Mouse (Mus musculus) cerebellum, adult 11 months (tissue): ENCODE results near the gene Ltk.
A peak's percentile ranks its signal among the peaks of the same experiment; 100 is the strongest.
"Not testable (repeated sequence)": the region's sequence is repeated elsewhere in the genome, so short reads cannot be mapped to it uniquely, and the experiment has no call there.

Source experiments
- DNase-seq: peaks from one replicate; pipeline ENCODE4 v3.0.0; 2022

Gene Ltk

DNA sequence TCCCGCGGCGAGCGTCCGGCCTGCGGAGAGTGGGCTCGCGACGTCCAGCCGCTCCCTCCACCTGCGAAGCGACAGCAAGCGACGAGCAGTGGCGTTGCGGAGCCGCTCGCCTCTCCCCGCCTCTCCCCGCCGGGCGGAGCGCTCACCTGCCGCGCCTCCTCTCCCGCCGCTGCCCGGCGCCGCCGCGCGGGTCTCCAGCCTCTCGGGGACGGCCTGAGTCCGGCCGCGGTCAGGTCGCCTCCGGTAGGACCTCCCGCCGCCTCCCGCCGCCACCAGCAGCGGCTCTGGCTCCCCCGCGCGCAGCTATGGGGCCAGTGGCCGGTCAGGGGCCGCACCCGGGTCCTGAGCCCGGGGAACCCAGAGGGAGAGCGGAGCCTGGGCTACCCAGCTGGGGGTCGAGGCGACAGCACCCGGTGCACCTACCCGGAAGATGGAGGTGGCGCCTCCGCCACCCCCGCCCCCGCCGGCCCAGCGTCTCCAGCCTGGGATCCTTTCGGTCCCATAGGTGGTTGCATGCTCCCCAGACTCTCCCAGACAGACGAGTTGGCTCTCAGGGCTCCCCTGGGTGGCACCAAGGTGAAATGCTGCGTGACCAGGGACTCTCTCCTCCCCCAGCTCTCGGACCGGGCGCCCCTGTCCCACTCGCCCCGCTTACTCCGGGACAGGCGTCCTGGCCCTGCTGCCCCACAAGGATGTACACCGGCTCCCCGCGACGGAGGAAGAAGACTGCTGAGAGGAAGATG, 2.0 kb downstream of the Ltk start:
- DNase-seq: peak; percentile 31

DNA sequence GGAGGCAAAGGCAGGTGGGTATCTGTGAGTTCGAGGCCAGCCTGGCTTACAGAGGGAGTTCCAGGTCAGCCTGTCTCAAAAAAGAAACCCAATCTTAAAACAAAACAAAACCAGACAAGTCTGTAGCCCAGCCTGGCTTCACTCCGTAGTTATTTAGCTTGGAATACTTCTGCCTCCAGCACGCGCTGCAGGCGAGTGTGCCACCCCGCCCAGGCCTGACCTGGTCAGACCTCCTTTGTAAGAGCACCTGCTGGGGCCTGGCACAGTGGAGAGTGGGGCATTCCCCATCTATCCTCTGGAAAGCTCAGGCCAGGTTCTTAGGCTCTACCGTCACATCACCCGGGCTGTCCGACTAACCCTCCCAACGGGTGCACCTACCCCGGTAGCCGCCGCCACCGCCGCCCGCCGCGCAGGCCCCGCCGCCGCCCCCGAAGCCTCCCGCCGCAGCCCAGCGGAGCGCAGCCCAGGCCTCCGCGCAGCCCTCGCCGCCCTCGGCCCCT, 2.6 kb downstream of the Ltk start:
- peak; percentile 16 for DNase-seq

DNA sequence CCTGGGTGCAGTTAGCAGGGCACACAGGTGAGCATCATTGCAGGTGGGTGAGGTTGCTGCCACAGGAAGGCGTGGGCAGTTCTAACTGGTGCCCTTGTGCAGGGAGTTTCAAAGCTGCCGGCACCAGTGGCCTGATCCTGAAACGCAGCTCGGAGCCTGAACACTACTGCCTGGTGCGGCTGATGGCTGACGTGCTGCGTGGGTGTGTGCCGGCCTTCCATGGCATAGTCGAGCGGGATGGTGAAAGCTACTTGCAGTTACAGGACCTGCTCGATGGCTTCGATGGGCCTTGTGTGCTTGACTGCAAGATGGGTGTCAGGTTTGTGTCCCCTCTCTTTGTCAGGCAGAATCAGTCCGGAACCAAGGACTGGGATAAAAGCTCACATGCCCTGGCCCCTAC, 11.0 kb downstream of the Ltk start:
- no peak for DNase-seq

DNA sequence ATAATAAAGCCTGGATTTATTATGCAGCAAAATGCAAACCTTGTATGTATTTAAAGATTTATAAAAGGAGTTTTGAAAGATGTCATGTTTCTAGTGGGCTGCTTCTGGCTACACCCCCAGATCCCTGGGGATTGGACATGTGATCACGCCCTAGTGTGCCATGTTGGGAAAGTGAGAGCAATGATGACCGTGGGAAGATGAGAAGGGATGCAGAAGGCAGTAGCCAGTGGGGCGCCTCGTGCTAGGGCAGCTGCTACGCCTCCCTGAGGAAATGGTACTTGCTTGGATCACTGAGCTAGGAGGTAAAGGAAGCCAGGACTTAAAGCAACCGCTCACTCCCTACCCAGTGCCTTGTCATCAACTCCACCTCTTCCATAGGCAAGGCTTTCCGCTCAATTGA, 12.7 kb downstream of the Ltk start:
- DNase-seq: no peak

DNA sequence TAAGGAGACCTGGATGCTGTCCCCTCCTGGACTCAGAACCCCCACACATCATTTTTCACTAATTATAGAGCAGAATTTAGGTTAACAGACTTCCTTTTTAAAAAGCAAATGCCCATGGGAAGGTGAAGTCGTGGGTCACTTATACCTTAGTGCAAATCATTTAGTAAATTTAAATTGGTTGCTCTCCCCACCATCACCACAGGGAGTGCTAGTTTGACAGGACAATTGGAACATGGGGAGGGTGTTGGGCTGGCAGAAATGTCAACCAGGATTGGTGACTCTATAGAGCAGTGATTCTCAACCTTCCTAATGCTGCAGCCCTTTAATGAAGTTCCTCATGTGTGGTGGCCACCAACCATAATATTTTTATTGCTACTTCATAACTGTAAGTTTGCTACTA, 14.9 kb downstream of the Ltk start:
- no peak for DNase-seq

DNA sequence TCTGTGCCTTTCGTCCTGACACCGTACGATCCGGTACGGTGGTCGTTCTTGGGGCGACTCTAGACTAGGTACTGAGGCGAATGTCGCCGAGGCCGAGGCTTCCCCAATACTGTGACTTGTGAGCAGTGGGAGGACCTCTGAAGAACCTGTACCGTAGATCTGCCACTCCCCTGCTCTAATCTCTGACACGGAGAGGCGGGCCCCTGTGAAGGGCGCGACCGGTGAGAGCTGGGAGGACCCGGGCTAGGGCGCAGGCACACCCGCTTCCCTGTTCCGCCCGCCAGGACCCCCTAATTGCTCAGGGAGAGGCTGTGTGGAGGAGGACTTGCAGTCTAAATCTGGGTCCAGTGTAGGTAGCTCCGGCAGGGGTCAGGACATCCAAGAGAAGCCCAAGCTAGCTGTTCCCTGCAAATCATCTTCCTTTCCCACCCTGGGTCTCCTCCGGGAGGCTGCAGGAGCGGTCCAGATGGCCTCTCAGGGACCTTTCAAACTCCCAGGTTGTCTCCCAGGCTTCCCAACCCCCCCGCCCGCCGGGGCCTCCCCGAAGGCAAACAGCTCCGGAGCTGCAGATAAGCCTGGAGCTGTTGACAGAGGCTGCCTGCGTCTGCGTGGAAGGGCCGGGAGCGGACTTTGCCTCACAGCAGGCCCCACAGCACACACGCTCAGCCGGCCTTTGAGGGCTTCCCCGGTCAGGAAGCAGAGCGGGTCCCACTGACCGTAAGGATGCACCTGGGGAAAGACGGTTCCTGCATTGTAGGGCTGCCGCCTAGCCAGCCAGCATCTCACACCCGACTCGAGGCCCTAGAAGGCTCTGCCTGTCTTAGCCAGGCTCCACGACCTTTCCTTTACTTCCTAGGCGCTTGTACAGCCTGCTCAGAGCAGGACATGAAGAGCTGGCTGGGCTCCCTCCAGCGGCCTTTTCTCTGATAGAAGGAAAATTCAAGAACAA, 15.8 kb downstream of the Ltk start:
- no peak for DNase-seq

DNA sequence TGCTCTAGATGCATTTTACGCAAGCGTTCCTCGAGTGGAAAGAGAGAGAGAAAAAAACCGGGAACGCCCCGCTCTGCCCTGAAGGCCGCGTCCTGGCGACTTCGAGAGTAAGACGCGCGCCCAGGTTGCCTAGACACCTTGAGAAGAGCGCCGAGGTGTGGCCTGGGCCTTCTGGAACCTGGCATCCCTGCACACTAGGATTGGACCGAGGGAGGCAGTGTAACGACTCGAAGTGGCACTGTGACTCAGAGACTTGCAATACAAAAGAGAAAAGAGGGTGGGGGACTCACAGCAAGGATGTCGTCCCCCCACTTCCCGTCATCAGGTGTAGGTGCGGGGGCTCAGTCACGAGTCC, 16.4 kb downstream of the Ltk start:
- no peak for DNase-seq

DNA sequence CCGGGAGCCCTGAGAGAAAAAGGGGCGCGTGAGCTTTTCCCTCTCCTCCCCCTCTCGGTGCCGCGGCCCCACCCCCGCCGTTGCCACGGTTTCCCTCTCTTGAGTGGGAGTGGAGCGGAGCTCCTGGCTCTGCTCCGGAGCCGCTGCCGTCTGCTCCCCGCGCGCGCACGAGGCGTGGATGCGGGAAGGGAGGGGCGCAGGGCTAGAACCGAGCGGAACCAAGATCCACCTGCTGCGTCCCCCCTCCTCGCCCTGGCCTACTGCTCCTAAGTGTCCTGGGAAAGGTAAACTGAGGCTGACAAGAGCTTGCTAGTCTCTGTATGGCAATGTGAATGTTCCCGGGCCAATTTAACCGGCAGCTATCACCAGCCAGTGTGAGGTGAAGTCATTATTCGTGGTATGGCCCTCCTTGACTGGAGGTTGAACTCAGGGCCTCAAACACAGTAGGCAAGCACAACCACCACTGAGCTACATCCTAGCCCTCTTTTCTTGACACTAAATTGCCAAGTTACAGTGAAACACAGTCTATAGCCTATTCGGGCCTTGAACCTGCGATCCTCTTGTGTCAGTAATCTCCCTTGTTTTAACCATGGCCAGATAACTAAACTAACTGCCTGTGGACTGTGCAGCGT, 16.9 kb downstream of the Ltk start:
- no peak for DNase-seq

DNA sequence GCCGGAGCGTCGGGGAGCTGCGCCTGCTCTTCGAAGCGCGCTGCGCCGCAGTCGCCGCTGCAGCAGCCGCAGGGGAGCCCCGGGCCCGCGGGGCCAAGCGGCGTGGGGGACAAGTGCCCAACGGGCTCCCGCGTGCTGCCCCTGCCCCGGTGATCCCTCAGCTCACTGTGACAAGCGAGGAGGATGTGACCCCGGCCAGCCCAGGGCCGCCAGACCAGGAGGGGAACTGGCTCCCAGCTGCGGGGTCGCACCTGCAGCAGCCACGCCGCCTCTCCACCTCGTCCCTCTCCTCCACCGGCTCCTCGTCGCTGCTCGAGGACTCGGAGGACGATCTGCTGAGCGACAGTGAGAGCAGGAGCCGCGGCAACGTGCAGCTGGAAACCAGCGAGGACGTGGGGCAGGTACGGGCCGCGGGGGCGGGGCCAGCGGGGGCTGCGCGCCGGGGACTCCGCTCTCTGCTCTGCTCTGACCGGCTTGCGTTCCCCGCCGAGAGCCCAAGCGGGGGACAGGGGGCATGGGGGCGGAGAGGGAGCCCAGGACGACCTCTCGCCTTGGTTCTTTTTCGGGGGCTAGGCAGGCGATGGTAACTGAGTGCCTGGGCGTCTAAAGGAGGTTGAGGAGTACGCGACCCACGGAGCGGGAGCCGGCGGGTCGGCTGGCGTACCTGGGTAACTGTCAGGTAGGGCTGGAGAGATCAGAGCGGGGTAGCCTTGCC, 17.6 kb downstream of the Ltk start:
- no peak for DNase-seq

DNA sequence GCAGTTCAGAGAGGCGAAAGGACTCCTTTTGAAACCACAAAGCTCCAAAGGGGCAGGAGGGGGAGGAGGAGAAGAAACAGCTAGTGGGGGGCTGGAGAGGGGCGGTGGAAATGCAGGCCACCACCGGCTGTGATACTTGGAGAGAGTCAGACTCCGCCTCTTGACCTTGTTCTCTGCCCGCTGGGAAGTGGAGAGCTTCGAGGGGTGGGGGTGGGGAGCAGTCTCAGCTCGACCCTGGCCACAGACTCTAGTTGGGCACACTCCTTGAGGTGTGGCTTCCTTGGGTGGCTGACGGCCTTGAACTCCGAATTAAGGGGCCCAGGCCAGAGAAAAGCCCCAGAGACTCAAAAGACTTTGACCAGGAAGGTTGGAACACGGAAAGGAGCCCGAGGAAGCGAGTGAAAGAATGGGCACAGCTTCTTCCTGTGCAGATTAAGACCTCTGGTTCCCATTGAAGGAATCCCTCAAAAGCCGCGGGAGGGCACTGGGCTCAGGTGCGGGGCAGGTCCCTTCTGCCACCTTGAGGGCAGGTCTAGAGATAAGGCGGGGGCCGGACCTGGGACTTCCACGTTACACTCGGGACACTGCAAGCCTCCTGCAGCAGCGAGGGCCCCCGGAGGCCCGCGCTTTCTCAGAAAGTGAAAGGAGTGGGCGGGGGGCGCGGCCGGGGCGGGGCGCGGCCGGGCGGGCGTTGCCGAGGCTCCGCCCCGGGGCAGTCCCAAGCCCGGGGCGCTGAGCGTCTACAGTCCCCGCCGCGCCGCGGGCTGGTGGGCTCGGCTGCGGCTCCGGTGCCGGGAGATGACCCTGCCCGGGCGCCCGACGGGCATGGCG, 18.4 kb downstream of the Ltk start, which contains the start of gene Itpka:
Gene Itpka, plus strand, starts transcription at position 757 of the 831 bp plus-strand sequence.
- no peak for DNase-seq

DNA sequence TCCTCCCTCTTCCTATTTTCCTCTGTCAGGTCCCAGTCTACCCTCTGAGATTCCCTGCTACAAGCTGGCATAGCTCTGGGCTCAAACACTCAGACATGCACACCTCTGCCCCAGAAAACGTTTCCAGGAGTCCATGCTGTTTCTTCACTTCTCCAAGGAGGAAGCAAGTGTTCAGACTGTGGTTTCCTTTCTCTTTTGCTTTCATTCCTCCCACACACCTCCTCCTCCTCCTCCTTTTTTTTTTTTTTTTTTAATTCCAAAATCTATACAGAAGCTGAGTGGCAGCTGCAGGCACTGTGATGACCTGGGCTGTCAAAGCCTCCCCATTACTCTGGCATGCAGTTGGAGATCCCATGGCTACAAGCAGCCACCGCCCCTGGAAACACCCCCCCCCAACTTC, 19.7 kb downstream of the Ltk start:
- DNase-seq: no peak

DNA sequence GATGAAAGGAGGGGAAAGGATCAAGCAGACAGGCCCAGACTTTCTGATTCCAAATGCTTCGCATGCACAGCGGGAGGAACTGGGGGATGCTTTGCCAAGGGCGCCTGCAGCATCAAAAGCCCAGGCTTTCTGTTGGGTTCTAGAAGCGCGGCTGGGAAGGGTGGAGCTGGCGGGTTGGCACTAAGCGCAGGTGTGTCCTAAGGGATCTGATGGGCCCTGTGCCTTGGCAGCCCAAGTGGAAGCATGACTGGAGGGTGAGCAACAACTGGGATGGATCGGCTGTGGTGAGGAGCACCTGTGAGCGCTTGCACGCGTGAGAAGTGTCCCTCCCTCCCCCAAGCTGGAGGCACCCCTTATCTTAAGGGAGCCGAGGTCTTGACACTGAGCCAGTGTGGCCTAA, 23.1 kb downstream of the Ltk start:
- no peak for DNase-seq

DNA sequence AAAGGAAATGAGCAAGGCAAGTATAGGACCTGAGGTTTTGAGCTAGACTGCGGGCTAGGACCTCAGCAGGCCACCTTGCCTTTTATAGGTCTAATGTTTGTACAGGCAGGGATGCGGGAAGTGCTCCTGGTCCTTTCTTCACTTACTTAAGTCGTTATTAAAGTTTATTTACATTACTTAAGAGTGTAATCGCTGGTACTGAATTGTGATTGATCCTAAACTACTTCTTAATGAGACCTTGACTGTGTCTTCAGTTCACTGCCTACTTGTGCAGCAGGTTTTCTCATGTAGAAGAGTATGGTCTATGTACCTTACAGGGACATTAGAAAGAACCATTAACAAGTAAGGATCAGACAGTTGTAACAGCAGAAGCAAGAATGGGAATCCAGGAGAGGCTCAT, 29.5 kb downstream of the Ltk start:
- DNase-seq: no peak

DNA sequence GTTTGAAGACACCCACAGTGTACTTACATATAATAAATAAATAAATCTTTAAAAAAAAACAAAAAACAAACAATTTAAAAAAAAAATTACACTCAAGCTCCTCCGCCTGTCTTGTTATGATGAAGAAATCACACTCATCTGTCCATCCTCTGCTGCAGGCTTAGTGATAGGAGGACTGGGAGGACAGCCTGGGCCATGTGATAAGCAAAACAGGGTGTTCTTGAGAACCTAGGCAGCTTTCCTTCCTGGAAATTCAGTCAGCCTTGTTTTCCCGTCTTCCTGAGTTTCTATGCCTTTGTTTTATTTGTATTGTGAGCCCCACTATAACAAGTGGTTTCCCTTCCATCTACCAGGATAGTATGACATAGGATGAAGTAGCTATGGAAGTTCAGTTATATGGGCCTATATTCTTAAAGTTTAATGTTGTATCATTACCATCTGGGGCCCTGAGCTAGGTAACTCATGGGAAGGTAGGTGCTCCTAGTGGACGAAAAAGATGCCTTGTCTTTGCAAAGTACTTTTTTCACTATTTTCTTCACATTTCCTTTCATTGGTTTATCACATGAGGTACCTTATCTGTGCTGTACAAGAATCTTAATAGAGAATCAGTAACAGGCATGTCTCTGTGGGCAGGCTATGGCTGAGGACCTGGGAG, 32.3 kb downstream of the Ltk start:
- no peak for DNase-seq

DNA sequence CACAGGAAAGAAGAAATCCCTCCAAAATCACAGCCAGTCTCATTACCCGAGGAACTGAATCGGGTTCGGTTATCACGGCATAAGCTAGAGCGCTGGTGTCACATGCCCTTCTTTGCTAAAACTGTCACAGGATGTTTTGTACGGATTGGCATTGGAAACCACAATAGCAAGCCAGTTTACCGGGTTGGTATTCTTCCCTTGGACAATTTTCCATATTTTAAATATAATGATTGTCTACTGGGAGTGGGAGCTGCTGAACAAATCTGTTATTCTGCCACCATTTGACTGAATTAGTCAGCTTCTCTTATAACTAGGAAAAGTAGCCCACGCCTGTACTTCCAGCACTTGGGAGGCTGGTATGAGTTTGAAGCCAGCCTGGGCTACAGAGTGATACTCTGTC, 39.2 kb downstream of the Ltk start:
- DNase-seq: no peak

DNA sequence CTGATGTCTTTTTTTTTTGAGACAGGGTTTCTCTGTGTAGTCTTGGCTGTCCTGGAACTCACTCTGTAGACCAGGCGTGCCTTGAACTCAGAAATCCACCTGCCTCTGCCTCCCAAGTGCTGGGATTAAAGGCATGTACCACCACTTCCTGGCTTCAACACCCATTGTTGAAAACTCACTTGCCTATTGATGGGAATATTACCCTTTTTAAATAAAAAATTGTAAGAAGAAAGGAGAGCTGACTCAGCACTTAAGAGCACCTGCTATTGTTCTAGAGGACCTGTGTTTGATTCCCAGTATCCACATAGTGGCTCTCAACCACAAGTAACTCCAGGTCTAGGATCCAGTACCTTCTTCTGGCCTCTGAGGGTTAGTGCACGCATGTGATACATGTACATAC, 44.4 kb downstream of the Ltk start:
- not testable (repeated sequence) for DNase-seq

DNA sequence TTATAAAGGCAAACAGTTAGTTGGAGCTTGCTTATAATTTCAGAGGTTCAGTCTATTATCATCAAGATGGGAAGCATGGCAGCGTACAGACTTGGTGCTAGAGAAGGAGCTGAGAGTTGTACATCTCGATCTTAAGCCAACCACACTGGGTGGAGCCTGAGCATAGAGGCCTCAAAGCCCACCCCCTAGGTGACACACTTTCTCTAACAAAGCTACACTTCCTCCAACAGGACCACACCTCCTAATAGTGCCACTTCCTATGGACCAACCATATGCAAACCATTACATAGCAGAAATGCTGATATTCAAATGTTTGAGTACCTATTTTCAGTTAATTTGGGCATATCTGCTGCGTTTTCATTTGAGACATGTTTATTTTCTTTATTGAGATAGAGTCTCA, 50.2 kb downstream of the Ltk start:
- DNase-seq: no peak

DNA sequence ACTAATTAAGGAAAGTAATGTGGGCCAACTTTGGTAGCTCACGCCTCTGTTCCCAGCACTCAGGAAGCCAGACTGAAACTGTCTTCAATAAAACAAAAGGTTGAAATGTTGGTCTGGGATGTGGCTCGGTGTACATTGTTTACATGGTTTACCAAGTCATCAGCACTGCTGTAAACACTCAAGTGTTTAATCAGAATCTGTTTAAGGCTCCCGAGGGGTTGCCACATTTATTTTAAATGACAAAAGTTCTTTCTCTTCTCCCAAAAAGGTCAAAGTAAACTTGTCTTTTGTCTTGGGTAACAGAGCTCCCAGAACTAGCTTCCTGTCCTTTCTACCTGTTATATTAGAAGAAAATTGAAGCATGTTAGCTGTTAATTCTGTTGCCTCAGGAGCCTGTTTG, 52.6 kb downstream of the Ltk start:
- DNase-seq: no peak

DNA sequence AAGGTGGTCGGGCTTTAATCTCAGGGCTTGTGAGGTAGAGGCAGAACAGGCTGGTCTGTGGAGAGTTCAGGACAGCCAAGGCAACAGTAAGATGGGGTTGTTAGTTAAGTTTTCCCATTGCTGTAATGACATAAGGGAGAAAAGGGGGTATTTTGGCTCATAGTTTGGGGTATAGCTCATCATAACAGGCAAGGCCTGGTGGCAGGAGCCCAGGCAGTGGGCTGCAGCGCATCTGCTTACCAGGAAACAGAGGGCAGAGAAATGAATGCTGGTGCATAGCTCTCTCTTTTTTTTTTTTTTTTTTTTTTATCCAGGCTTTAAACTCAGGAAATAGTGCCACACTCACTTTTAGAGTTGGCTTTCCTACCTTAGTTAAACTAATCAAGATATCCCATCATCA, 57.1 kb downstream of the Ltk start:
- DNase-seq: no peak
